Mouse (Mus musculus): ENCODE measurements around the gene Atp6v0e. TPM values are rescaled to one million over a fixed set of nuclear protein-coding genes. Genes with fewer than 3 reads are reported as not detected.
A peak's percentile ranks its signal among the peaks of the same experiment; 100 is the strongest.

Atp6v0e gene
- polyA plus RNA-seq (2016; fragmentation: Nextera tagmentation; extraction: Ambion mirVana), result 118 and 120 TPM in 2 replicates

DNA sequence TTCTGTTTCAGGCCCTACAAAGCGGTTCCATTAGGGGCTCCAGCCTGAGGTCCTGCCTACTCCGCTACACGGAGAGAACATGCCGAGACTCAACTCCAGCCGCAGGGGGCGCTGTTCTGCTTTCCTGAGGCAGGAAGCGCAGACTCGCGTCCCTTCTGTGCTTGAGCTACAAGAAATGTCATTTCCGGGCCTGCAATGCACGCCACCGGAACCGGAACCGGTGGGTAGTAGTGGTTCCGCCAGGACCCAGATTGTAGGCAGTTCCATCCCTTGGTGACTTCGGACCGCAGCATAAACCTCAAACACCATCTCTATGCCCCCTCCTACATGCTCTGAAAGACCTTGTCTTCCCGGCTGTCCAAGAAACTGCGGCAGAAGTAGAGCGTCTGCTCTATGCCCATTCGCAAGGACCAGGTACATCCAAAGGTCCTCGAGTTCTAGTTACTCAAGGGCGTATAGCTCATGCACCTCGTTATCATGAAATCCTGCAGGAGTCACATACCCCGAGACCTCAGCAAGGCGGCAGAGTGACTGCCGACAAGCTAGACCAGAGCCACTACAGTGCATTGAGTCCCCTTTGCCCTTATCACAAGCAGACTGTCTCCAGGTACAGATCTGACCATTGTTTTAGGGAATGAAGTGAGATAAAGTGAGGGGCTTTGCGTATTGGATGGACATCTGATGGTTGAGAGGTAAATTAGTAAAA, at the start of gene Atp6v0e:
Gene Atp6v0e (plus strand): TSS at position 254 of the 706 bp plus-strand sequence.
- H3K4me3 ChIP-seq, result peak within 1 kb of the TSS; percentile 66

GRCm38 (mm10) chr17:26614286-26614685, 48.7 kb upstream of the Atp6v0e start:
- Histone ChIP-seq H3K4me1 (no peaks in the 10 kb centered on the region), H3K4me3 (no peak overlapping the region), H3K27me3 (replicated peaks; ENCODE audit: low read depth, poor library complexity, severe bottlenecking) (no peaks in the 10 kb centered on the region), H3K9me3 (no peaks in the 10 kb centered on the region), H3K36me3 (replicated peaks) (peaks cover 92% of the 10 kb centered on the region), H3K27ac (replicated peaks) (no peak overlapping the region)
- 86% methylated on average over 6 of the region's 6 CpGs for WGBS
- no peak for DNase-seq (ENCODE audit: low spot score)

More for the DNA sequence above, at the start of gene Atp6v0e:
- peaks cover 8% of the 10 kb centered on the region; the same call in 1 of the 2 replicates for H3K27me3 ChIP-seq (replicated peaks; ENCODE audit: low read depth, poor library complexity, severe bottlenecking)
- no peaks in the 10 kb centered on the region for H3K9me3 ChIP-seq
- H3K4me1 ChIP-seq, result peaks cover 12% of the 10 kb centered on the region
- H3K27ac ChIP-seq (replicated peaks), result peak within 1 kb of the TSS; percentile 77
- 1% methylated on average over 28 of the region's 28 CpGs for WGBS
- peak; percentile 96 for DNase-seq (ENCODE audit: low spot score)
- 0 out of 2 replicates have a peak, but pooled peaks cover under 1% of the 10 kb centered on the region for H3K36me3 ChIP-seq (replicated peaks)

GRCm38 (mm10) chr17:26614708-26615486, 48.1 kb upstream of the Atp6v0e start:
- Histone ChIP-seq H3K4me3 (no peak overlapping the region), H3K4me1 (no peaks in the 10 kb centered on the region), H3K36me3 (replicated peaks) (peaks cover 92% of the 10 kb centered on the region), H3K27me3 (replicated peaks; ENCODE audit: low read depth, poor library complexity, severe bottlenecking) (no peaks in the 10 kb centered on the region), H3K27ac (replicated peaks) (no peak overlapping the region), H3K9me3 (no peaks in the 10 kb centered on the region)
- WGBS, result 81% methylated on average over 9 of the region's 9 CpGs
- DNase-seq (ENCODE audit: low spot score), result no peak

GRCm38 (mm10) chr17:26616696-26617095, 46.3 kb upstream of the Atp6v0e start:
- Histone ChIP-seq H3K36me3 (replicated peaks) (peaks cover 92% of the 10 kb centered on the region), H3K27ac (replicated peaks) (no peak overlapping the region), H3K27me3 (replicated peaks; ENCODE audit: low read depth, poor library complexity, severe bottlenecking) (no peaks in the 10 kb centered on the region), H3K9me3 (no peaks in the 10 kb centered on the region), H3K4me1 (no peaks in the 10 kb centered on the region), H3K4me3 (no peak overlapping the region)
- 96% methylated on average over 2 of the region's 2 CpGs for WGBS
- no peak for DNase-seq (ENCODE audit: low spot score)

DNA sequence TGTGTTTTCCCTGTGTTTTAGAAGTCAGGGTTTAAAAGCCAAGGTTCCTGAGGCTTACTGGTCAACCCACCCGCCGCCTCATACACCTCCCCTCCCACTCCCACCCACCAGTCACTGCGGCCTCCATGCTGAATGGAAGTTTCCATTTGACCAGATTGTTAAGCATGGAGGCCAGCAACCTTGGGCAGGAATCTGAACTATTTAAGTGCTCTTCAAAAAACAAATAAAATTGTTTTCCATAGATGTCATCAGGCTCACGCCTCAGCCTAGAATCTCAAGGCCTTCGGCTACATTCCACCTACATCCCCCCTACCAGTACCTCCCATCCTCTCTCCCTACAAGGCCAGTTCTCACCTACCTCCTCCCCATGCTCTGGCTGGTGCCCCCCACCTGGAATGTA, 44.5 kb upstream of the Atp6v0e start:
- Histone ChIP-seq H3K9me3 (no peaks in the 10 kb centered on the region), H3K27me3 (replicated peaks; ENCODE audit: low read depth, poor library complexity, severe bottlenecking) (no peaks in the 10 kb centered on the region), H3K36me3 (replicated peaks) (peaks cover 92% of the 10 kb centered on the region), H3K4me3 (no peak overlapping the region), H3K27ac (replicated peaks) (no peak overlapping the region), H3K4me1 (no peaks in the 10 kb centered on the region)
- WGBS, result 93% methylated on average over 5 of the region's 5 CpGs
- no peak for DNase-seq (ENCODE audit: low spot score)

- Histone ChIP-seq H3K36me3 (replicated peaks) (peaks cover 92% of the 10 kb centered on the region), H3K27ac (replicated peaks) (no peak overlapping the region), H3K4me3 (no peak overlapping the region), H3K27me3 (replicated peaks; ENCODE audit: low read depth, poor library complexity, severe bottlenecking) (no peaks in the 10 kb centered on the region), H3K9me3 (no peaks in the 10 kb centered on the region), H3K4me1 (no peaks in the 10 kb centered on the region)
- DNase-seq (ENCODE audit: low spot score), result no peak
- WGBS, result 89% methylated on average over 6 of the region's 6 CpGs
These were observed 43.5 kb upstream of the Atp6v0e start for GRCm38 (mm10) chr17:26619577-26619976.

DNA sequence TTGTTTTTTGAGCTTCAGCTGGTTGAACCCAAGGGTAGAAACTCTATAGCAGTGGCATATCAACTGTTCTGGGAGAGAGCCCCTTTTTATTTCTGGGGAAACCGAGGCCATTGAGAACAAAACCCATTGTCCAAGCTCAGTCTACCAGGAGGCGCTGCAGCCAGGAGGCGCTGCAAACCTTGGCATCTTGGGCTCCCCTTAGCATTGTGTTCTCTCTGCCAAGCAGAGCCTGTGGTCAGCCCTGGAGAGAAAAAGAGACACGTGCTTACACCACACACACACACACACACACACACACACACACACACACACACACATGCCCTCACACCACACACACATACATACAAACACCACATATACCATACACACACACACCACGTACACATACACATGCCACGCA, 42.7 kb upstream of the Atp6v0e start:
- H3K4me3 ChIP-seq, result no peak overlapping the region
- peaks cover 94% of the 10 kb centered on the region for H3K36me3 ChIP-seq (replicated peaks)
- 94% methylated on average over 6 of the region's 6 CpGs for WGBS
- no peak for DNase-seq (ENCODE audit: low spot score)
- H3K9me3 ChIP-seq, result no peaks in the 10 kb centered on the region
- no peaks in the 10 kb centered on the region for H3K4me1 ChIP-seq
- H3K27me3 ChIP-seq (replicated peaks; ENCODE audit: low read depth, poor library complexity, severe bottlenecking), result no peaks in the 10 kb centered on the region
- no peak overlapping the region for H3K27ac ChIP-seq (replicated peaks)

DNA sequence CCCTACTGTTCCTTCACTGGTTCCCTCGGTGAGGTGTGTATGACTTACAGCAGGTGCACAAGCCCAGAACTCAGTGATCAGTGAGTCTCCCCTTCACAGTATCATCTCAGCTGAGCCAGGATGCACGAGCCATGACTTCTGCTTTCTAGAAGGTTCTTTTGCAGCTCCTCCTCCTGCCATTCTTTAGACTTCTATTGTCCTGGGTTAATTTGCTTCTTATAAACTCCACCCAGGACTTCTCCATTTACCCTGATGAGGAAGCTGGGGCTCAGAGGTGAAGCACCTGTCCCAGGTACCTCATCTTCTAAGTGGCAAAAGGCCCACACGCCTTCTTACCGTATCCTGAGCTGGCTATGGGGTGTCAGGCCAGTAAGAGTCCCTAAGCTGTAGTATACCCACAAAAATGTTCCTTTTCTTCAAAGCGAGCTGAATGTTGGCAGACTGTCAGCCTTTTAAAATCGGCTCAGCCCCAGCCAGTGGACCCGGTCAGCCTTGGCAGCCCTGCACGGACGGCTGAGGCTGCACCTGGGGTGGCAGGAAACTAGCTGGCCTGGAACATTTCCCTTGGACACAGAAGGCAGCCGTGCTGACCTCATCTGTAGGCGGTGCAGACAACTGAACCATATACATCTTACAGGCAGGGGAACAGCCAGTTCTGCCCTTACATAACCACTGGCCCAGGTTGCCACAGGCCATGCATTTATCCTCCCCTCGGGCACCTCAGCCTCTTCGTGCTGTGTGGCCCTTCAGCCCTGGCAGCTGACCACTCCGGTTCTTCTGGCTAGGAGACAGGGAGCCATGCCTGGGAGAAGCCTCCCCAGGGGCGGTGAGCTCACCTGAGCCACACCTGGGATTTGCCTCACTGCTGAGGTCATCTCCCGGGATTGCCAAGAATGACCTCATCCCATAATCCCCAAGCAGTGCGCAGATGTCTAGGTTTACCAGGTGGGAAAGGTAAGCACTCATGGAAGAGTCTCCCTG, 42.0 kb upstream of the Atp6v0e start:
- Histone ChIP-seq H3K27me3 (replicated peaks; ENCODE audit: low read depth, poor library complexity, severe bottlenecking) (no peaks in the 10 kb centered on the region), H3K4me3 (no peak overlapping the region), H3K9me3 (no peaks in the 10 kb centered on the region), H3K36me3 (replicated peaks) (peaks cover 94% of the 10 kb centered on the region), H3K27ac (replicated peaks) (no peak overlapping the region), H3K4me1 (no peaks in the 10 kb centered on the region)
- WGBS, result 90% methylated on average over 17 of the region's 17 CpGs
- no peak for DNase-seq (ENCODE audit: low spot score)

GRCm38 (mm10) chr17:26621912-26622311, 41.1 kb upstream of the Atp6v0e start:
- 86% methylated on average over 5 of the region's 5 CpGs for WGBS
- Histone ChIP-seq H3K36me3 (replicated peaks) (peaks cover 94% of the 10 kb centered on the region), H3K4me3 (no peak overlapping the region), H3K9me3 (no peaks in the 10 kb centered on the region), H3K27ac (replicated peaks) (no peak overlapping the region), H3K4me1 (no peaks in the 10 kb centered on the region), H3K27me3 (replicated peaks; ENCODE audit: low read depth, poor library complexity, severe bottlenecking) (no peaks in the 10 kb centered on the region)
- no peak for DNase-seq (ENCODE audit: low spot score)

DNA sequence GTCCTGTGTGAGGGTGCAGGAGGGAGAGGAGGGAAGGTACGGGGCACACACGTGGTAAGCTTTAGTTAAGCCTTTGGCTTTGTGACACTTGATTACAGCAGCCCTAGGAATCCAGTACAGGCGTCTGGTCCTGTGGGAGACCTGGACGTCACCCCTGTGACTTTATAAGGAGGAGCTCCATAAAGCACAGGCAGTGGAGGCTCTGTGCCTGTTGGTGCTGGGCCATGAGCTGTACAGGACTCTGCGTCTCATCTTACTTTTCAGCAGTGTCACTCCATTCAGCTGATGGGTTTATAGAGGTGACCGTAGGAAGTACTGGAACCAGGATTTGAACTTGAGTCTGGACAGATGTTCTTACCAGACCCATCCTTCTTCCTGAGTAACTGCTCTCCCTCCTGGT, 39.0 kb upstream of the Atp6v0e start:
- DNase-seq (ENCODE audit: low spot score), result no peak
- Histone ChIP-seq H3K4me3 (no peak overlapping the region), H3K27me3 (replicated peaks; ENCODE audit: low read depth, poor library complexity, severe bottlenecking) (no peaks in the 10 kb centered on the region), H3K36me3 (replicated peaks) (peaks cover 94% of the 10 kb centered on the region), H3K27ac (replicated peaks) (no peak overlapping the region), H3K4me1 (no peaks in the 10 kb centered on the region), H3K9me3 (no peaks in the 10 kb centered on the region)
- WGBS, result 94% methylated on average over 6 of the region's 6 CpGs

- H3K36me3 ChIP-seq (replicated peaks), result peaks cover 95% of the 10 kb centered on the region
- H3K27me3 ChIP-seq (replicated peaks; ENCODE audit: low read depth, poor library complexity, severe bottlenecking), result no peaks in the 10 kb centered on the region
- H3K4me1 ChIP-seq, result no peaks in the 10 kb centered on the region
- no peak overlapping the region for H3K4me3 ChIP-seq
- no peak for DNase-seq (ENCODE audit: low spot score)
- no peaks in the 10 kb centered on the region for H3K9me3 ChIP-seq
- H3K27ac ChIP-seq (replicated peaks), result no peak overlapping the region
- WGBS, result 95% methylated on average over 10 of the region's 10 CpGs
These were observed 38.0 kb upstream of the Atp6v0e start for GRCm38 (mm10) chr17:26624999-26625398.

- DNase-seq (ENCODE audit: low spot score), result no peak
- 93% methylated on average over 2 of the region's 2 CpGs for WGBS
- H3K9me3 ChIP-seq, result no peaks in the 10 kb centered on the region
- no peak overlapping the region for H3K4me3 ChIP-seq
- H3K36me3 ChIP-seq (replicated peaks), result peaks cover 95% of the 10 kb centered on the region
- no peaks in the 10 kb centered on the region for H3K4me1 ChIP-seq
- no peaks in the 10 kb centered on the region for H3K27me3 ChIP-seq (replicated peaks; ENCODE audit: low read depth, poor library complexity, severe bottlenecking)
- no peak overlapping the region for H3K27ac ChIP-seq (replicated peaks)
These were observed 37.5 kb upstream of the Atp6v0e start for GRCm38 (mm10) chr17:26625521-26626010.

Measured in embryonic facial prominence, embryonic 10.5 days (tissue).